Mouse (Mus musculus) monocyte, adult 5-6 weeks (primary cell): ENCODE results near the gene Tspan5. TPM values are rescaled to one million over a fixed set of nuclear protein-coding genes. Genes with fewer than 3 reads are reported as not detected.

Experiments used
- ATAC-seq: fragments of 153-309, 156-312 bp; replicated peaks from 2 replicates; pipeline ENCODE4 v1.8.0; 2017; ENCODE audit warnings: mild to moderate bottlenecking; ENCODE audit not compliant: low TSS enrichment, insufficient number of reproducible peaks, severe bottlenecking, poor library complexity, low FRiP score
- total RNA-seq: library from RNA; stranded (forward); fragments of 200-1000, 200-491, 200-594 nt; gene quantifications from 3 replicates; pipeline ENCODE4 v1.2.3, GENCODE M21; 2017

Tspan5 gene
- total RNA-seq, 1 experiment from 2014 or later = 20.4 TPM

GRCm38 (mm10) chr3:138955220-138955619, 213.2 kb downstream of the Tspan5 start:
- ATAC-seq = no peak

Other genes with a start within 250 kb of the Tspan5 start
- gene Eif4e, start 216.0 kb upstream of the Tspan5 start, total RNA-seq = 78.5 to 113 TPM (median 86.9 TPM) in 3 replicates